Mouse (Mus musculus) CD8-positive naive resting alpha-beta T cell, adult 2 months (primary cell): ENCODE data around the gene Gcnt7.

Source experiments
- DNase-seq, 2 experiments: peaks; one replicate each; pipeline ENCODE4 v3.0.0; 2022; ENCODE audit warnings: low read depth in 2 of 2, low spot score in 2 of 2

The Gcnt7 gene

DNA sequence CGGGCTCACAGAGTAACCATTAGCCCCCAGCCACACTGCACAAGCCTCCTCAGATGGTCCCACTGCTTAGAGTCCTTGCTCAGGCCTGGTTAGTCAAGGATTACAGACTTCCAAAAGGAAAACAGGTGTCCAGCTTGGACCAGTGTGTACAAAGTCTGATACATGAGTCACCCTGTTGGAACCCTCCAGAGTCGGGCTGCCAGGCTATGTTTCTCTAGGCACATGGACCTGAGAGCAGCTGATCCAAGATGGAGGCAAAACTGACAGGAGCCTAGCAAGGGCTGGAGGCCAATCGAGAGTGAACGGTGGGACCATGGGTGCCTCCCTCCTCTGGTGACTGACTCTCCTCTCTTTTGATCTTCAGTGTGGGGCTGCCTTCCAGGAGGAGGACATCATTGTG, 4.4 kb upstream of the Gcnt7 start:
- DNase-seq: no peak

DNA sequence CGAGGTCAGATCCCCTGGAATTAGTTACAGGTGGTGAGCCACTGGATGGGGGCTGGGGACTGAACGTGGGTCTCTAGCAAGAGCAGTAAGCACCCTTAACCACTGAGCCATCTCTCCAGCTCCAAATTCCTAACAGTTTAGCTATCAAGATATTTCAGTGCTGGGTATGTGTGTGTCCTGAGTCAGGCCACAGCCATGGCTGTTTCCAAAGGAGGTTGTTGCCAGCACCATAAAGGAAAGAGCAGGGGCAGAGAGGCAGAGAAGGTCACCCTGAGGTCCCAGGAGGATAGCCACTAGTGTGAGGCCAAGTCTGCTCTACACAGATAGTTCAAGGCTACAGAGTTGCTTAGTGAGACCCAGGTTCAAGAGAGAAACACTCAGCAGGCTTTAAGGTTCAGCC, 2.3 kb upstream of the Gcnt7 start:
- no peak for DNase-seq

DNA sequence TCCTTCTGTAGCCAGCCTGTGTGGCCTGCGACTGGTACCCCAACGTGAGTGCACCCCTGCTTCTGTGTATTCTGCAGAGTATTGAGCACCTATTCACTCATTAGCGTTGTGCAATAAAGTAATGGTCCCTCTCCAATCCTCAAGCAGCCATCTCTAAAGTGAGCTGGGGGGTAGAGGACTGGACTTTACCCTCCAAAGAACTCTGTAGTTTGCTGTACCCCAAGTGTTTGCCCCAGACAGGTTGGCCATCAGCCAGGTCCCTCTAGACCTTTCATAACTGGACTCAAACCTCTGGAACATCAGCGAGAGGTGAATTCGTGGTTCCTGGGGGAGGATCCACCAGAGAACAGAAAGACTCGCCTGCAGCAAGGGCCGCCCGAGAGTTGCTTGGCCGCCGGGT, 5.9 kb downstream of the Gcnt7 start:
- no peak for DNase-seq

DNA sequence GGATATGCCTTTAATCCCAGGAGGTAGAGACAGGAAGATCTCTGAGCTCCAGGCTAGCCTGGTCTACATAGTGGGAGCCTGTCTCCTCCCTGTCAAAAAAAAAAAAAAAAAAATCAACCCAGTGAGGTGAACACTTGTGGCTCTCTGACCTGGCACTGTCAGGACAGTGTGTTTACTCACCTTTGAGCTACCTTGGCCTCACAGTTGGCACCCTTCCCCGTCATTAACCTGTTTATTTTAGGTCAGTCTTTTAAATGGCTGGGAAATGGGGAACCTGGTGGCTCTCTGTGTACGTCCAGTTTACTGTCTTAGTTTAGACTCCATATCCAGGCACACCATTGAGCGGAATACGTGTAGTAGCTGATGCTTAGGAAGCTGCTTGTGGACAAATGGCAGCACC, 6.4 kb downstream of the Gcnt7 start:
- DNase-seq: no peak

DNA sequence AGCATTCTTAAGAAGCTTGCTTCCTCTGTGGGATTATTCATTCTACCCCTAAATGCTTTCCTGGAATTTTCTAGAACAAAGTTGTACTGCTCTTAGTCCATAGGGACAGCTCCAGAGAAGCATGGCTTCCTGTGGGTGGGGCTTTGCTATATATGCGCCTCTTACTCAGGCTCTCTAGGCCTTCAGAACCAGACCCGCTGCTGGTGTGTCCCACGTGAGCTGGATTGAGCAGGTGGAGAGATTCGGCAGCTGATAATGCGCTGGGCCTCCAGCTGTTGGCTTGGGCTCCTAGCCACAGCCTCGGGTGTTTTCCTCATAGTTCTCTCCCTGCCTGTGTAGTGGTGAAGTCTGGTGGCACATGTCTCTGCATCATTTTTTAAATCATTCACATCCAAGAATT, 7.8 kb downstream of the Gcnt7 start:
- no peak for DNase-seq

DNA sequence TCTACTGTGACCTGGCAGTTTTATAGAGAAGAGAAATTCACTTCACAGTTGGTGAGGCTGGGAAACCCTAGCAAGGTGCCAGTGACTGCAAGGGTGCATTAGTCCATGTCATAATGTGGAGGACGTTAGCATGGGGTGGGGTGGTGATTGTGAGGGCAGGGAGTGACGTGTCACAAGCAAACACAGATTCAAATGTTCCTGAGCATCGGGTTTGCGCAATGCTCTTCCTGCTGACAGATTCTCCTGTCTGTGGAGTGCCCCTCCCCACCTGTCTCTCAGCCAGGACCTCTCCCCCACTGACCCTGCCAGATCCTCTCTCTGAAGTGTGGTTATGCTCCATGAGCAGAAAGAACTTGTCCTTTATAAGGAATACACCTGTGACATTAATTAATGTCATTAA, 10.1 kb downstream of the Gcnt7 start:
- no peak for DNase-seq

DNA sequence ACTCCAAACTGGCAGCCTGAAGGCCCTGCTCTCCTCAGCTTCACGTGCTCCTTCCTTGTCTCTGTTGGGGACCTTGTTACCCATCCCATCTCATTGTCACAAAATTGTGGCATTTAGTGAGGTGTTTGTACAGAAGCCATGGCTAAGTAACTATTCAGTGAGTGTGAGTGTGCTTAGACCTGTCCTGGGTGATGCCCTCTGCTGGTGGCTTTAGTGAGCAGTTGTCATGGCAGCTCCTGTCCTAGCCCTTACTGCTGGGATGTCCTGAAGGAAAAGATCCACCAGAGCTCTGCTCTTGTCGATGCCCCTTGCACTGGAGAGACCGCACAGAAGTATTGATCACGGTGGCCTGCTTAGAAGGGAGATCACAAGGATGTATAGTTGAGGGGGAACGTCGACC, 11.1 kb downstream of the Gcnt7 start:
- DNase-seq: peak in 1 of 2 experiments; percentile 30

DNA sequence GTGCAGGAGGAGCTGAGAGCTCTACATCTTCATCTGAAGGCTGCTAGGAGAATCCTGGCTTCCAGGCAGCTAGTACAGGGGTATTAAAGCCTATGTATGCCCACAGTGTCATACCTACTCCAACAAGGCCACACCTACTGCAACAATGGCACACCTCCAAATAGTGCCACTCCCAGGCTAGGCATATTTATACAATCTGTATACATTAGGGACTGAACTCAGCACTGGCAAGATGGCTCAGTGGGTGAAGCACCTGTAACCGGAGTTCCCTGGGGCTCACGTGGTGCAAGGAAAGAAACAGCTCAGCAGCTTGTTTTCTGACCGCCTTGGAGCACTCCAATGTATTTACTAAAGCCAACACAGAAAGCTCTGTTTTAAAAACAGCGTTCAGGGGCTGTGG, 12.8 kb downstream of the Gcnt7 start:
- DNase-seq: no peak

DNA sequence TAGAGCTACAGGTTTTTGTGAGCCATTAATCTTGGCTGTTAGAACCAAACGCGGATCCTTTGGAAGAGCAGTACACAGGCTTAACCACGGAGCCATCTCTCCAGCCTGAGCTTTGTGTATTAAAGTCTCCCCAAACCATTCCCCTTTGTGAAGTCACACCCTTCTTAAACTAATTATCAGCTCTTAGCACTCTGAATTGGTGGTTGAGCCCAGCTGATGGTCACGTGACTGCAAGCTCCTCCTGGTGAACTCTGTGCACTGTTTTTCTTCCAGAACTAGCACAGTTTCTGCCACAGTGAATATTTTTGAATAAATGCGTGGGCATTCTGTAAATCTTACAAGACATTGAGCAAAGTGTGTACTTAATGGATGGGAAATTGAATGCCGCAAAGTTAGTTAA, 17.2 kb downstream of the Gcnt7 start:
- DNase-seq: no peak

DNA sequence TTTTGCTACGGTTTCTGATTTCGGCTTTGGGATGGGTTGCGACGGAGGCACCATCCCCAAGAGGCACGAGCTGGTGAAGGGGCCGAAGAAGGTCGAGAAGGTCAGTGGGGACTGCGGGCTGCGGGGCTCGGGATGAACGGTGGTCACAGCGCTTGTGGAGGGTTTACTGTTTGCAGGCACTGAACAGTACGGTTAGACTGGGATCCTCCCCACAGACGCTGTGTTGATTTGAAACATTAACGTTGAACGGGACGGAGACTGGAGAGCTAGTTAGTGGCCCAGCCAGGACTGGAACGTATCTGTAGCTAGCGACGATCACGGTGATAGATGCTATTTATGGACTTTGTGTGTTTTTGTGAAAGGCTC, 17.8 kb downstream of the Gcnt7 start:
- DNase-seq: no peak

DNA sequence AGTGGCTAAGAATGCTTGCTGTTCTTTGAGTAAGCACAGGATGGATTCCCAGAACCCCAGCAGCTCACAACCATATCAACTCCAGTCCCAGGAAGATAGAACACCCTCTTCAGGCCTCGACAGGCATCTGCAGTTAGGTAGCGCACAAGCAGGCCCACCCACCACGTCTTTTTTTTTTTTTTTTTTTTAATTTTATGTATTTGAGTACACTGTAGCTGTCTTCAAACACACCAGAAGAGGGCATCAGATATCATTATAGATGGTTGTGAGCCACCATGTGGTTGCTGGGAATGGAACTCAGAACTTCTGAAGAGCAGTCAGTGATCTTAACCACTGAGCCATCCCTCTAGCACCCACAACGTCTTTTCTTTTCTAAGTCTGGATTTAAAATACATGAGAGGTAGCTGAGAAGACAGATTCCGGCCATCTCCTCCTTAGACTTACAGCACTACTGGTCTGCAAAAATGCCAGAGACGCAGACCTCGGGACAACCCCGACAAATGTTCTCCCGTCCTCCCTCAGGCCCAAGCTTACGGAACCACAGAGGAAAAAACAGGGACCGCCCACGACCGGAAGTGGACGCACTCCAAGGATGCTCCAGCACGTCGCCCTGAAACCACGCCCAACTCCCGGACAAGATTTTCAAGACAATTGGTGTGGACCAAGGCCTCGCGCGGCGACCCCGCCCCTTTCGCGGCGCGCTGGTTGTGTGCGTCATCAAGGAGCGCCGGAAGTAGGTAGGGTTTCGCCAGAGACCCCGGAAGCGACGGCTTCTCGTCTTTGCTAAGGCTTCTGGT, 18.4 kb downstream of the Gcnt7 start, which contains the start of gene Rtf2:
Gene Rtf2 (plus strand): TSS at position 714 of the 797 bp plus-strand sequence.
- peak; percentile 97 to 99 for DNase-seq

DNA sequence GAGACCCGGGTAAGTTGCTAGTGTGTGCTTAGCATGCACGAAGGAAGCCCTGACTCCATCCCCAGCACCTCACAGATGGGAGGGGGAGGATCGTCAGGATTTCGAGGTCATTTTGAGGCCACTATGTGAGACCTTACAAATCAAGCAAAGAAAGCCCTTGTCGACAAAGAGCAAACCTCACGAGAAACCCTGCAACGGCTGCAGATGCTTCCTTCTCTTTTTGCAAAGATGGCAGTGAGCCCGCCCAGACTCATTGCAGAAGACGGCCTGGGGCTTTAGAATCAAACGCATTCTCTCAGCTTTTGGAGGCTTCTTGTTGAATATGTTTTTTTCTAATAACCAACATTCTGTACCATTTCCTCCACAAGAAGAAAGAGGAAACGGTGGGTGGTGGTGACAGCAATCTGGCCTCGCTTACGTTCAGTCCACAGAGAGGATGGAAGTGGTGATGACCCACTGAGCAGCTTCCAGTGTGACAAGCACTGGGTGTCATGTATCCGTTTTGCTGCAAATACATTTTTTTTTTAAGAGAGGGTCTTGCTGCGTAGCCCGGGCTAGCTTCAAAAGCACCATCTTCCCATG, 20.9 kb downstream of the Gcnt7 start:
- DNase-seq: no peak

DNA sequence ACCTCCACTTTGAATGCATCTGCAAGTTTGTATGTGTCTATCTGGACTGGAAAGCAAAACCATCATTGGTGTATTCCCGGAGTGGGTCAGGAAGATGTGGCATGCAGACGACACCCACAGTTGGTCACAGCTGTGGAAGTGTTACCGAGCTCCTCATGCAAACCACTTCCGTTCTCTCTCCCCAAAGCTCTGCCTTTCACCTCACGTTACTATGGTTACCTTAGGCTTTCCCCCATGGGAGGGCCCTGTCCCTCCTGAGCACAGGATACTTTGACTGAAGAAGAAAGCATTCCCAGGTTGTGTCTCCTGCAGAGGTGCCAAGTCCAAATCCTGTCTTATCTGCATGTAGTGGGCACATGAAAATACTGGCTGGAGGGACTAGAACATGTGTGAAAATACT, 24.6 kb downstream of the Gcnt7 start:
- DNase-seq: peak; percentile 31 to 60

DNA sequence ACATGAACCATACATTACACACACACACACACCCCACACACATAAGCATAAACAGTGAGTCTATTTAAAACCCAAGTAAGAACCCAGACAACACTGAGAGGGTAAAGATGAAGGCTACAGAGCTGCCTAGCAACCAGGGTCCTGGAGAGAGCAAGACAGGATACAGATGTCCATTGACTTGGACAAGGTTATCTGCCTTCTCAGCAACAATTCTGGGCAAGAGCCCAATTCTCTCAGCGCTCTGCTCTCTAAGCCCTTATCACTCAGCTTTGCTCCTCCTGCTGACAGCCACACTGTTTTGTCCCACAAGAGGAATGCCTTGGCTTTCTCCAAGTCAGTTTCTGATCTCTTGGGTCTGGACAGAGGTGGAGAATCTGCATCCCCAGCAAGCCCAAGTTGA, 27.8 kb downstream of the Gcnt7 start:
- no peak for DNase-seq

DNA sequence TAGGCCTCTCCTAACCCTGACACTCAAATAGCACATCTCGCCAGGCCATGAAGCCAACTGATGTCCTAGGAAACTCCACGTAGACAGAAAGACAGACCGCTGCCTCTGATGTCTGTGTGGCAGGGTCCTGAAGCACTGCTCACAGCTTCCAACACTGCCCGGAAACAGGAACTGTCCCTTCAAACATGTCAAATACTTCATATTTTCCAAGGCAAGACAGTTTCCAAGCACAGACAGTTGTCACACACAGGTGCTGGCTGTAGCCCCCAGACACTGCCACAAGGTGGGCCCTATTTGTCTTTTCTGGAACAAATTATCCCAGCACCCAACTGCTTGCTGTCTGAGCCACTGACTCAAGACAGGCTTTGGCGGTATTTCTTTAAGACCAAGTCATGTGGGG, 40.2 kb downstream of the Gcnt7 start:
- DNase-seq: no peak

DNA sequence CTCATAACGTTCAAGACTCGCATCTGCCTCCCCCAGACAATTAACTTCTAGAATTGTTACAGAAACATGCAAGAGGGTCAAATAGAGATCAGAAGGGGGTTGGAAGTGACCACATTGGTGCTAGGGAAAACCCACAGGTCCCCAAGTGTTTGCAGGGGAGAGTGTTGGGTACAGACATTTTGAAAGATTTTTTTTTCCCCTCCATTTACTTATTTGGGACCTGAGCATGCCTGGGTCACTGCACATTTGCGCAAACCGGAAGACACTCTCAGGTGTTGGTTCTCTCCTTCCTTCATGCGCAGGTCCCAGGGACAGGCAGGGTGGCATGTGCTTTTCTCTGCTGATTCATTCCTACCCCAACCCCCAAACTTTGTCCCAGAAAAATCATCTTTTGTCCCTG, 41.5 kb downstream of the Gcnt7 start:
- DNase-seq: no peak

DNA sequence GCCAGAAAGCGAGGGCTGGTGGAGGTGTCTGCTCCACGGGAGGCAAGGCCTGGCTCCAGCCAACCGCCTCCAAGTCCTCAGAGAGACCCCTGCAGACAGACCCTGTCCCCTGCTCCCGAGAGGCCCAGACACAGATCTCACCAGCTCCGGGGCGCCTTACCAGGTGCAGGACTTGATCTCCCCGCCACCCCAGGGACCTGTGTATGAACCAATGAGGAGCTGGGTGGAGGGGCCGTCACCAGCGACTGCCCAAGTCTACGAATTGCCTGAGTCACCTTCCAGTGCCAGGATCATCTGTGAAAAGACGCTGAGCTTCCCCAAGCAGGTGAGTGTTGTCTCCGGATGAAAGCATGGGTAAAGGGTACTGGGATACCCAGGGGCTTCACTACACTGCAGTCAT, 42.2 kb downstream of the Gcnt7 start:
- no peak for DNase-seq

DNA sequence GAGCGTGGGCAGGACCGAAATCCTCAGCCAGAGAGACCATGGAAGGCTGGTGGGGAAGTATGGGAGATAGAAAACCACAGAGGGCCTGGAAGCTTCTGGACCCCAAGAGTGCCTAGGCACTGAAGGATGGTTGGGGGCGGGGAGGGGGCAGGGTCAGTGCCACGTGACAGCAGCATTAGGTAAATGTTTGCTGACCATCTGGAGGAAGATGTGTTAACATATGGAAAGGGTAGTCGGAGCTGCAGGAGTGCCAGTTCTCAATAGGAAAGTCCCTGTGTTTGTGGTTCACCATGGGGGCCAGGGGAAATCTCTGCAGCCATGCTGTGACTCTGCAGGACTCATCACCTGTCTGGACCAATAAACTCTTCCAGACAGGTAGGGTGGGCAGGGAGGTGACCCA, 44.5 kb downstream of the Gcnt7 start:
- DNase-seq: no peak

DNA sequence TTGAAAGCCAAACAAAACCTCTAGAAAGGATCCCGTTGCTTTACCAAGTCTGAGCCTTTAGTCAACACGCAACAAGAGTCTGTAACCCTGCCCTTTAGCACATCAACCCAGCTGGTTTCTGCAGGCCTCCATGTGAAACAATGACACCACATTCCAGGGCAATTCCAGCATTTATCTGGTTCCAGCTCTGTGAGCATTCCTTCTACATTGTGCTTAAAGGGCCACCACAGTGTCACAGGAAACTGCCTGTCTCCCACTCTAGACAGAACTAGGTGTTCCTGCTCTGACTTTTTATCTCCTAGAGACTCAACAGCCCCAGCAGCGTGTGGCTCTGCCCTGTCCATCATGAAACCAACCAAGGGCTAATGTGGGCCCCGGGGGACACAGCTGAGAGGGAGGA, 45.1 kb downstream of the Gcnt7 start:
- DNase-seq: no peak

DNA sequence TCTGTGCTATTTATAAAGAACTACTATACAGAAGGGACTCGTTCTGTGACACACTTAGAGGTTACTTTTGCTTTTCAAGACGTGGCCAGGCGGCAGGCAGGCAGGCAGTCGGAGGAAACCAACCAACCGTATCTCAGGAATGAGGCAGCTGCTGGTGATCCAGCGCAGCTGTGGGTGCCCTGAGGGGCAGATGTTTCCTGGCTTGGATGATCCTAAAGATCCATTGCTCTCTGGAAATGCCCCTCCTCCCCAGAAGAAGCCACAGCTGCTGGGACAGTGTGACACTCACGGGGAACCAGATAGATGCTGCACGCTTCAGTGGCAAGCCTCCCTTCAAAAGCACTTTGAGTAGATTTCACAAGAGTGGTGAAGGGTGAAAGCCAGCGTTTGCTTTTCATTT, 45.9 kb downstream of the Gcnt7 start:
- DNase-seq: no peak

DNA sequence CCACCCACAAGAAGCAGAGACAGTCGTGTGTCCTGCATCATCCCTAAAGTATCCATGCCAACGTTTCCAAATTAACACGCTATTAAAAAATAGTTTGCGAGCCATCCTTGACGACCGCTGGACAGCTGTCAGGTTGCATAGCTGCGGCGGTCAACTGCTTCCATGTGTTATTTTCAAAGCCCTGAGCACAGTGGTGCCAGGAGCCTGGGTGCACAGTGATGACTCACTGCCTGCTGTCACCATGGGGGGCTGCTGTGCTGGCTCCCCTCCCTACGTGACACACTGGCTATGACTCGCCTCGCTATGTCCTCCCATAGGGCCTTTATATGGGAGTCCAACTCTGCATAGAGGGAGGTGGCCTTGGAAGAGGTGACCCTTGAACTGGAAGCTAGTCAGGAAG, 47.3 kb downstream of the Gcnt7 start:
- no peak for DNase-seq

DNA sequence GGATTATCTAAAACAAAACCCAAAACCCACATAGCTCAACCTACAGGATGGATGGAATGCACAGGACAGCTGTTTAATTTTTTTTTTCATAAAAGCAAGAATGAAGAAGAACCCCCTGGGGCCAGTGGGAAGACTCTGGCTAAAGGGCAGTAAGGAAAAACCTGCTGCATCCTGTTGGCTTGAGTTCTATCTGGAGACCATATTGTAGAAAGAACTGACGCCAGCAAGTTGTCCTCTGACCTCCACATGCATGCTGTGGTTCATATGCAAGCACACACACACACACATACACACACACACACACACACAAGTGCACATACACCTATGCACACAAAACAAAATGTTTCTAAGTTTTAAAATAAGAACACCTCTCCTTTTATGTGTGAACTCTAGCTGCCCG, 47.7 kb downstream of the Gcnt7 start:
- no peak for DNase-seq

DNA sequence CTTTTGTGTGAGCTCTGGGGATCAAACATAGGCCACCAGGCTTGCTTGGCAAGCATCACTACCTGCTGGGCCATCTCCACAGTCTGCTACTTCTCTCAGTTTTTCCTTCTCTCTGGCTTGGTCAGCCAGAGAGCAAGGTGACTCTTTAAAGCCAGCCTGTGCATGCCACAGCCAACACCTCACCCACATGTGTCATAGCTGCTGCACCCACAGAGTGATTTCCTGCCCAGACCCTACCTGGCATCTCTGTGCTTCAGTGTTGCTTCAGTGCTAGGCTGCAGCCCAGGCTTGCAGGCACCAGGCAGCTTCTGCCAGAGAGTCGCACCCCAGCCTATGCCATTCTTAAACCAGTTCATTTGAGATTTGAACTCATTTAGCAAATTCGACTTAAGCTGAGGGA, 50.9 kb downstream of the Gcnt7 start:
- DNase-seq: no peak
